Mouse (Mus musculus): ENCODE measurements around the gene Olfr116.

The Olfr116 gene

DNA sequence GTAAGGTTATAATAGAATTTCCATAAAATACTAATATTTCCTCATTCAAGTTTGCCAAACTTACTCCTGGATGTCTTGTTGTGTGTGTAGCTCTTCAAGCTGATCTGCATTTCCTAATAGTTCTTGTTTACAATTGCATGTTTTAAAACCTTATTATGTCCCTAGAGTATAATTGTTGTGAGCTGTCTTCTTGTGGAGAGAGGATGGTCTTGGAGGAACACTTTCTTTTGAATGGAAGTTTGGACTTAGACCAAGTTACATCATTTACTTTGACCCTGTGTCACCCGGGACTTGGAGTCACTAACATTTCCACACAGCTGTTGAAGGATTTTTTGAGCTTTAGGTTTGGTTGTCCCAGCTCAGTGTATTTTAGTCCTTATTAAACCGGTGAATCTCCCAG lies at the start of gene Olfr116, which contains the start of gene Olfr115:
Olfr116 (minus strand) TSS at position 191 of the 400 bp plus-strand sequence.
Olfr115 (minus strand) TSS at position 101 of the 400 bp plus-strand sequence.
- DNase-seq = no peak

- no peak for DNase-seq
Measured at GRCm38 (mm10) chr17:37666688-37667087, 39.7 kb upstream of the Olfr116 start, which contains the start of gene Olfr118. Olfr118 (plus strand) TSS chr17:37666988.

DNA sequence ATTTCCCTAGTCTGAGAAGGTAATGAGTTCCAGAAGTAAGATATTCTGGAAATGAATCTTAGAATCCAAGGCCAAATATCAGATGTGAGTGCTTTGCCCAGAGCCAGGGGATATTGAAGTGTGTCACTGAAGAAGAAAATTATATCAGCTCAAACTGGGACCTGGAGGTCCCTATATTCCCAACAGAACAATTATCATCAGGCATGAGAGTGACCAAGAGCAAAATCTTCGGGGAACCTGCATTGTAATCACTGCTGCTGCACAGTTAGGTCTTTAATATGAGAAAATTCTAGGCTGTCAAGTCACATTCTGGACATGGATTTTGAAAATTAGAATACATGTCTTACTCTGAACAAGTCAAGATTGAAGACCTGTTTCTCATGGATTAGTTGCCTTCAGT lies 36.7 kb upstream of the Olfr116 start, which contains the start of gene Olfr117:
Olfr117 (minus strand) TSS at position 101 of the 400 bp plus-strand sequence.
- DNase-seq = no peak

- no peak for DNase-seq
Measured at GRCm38 (mm10) chr17:37592643-37593042, 34.4 kb downstream of the Olfr116 start, which contains the start of gene Olfr114. Olfr114 (minus strand) TSS chr17:37592743.

GRCm38 (mm10) chr17:37577563-37577962 lies 49.4 kb downstream of the Olfr116 start, which contains the start of gene Olfr113:
Olfr113 (minus strand) TSS chr17:37577663.
- no peak for DNase-seq
